Mouse (Mus musculus): ENCODE data around the gene Gm49388.

- TF ChIP-seq POLR2A (IDR thresholded peaks at IDR 0.05; ENCODE audit: extremely low read depth, insufficient read depth, low read length) (no peak), CTCF (IDR thresholded peaks at IDR 0.05; ENCODE audit: low read depth, low read length) (no peak)
These were observed 55.5 kb downstream of the Gm49388 start for GRCm38 (mm10) chr7:127840886-127841285.
